Mouse (Mus musculus): Measurements from ENCODE around the gene Tmem269.

Tmem269 gene

GRCm38 (mm10) chr4:119218169-119218568 is at the start of gene Tmem269:
Tmem269 (minus strand) TSS chr4:119218217.
- no peak for DNase-seq (ENCODE audit: low read depth)

DNA sequence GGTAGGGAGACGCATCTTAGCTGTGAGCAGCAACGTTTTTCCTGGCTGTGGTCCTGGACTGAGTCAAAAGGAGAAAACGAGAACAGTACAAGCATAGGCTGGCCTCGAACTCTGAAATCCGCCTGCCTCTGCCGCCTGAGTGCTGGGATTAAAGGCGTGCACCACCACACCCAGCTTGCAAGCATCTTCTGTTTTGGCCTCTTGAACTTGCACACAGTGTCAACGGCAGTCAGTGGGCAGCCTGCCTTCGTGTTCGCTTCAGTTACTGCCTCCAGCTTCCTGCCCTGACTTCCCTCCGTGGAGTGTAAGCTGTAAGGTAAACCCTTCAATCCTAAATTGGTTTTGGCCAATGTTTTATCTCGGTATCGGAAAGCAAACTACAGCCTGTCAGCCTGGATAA is 48.6 kb upstream of the Tmem269 start:
- no peak for DNase-seq (ENCODE audit: low read depth)

DNA sequence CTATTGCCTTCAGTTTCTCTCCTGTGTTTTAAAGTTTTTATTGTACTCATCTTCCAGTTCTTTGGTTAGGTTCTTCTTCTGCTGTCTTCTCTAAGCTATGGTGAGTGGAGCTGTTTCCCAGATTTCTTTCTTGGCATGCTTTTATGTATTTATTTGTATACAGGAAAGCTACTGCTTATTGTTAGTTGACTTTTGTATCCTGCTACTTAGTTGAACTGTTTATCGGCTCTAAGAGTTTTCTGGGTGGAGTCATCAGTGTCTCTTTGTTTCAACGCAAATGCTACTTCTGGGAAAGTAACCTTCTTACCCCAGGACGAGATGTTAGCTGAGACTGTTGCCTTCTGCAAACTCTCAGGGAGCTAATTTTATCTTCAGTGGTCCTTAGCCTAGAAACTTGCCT is 45.4 kb upstream of the Tmem269 start:
- DNase-seq (ENCODE audit: low read depth) = no peak

DNA sequence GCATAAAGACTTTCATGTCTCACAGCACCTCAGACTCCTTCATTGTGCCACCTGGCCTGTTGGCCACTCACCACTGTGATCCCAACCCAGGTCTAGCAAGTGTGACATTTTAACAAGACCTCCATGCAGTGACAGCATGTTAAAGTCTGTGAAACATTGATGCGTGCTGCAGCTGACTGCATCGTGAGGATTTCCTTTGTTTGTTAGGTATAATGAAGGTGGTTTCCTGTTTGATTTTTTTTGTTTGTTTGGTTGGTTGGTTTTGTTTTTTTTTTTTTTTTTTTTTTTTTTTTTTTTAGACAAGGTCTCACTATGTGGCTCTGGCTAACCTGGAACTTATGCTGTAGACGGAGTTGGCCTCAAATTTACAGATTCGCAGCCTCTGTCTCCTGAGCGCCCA is 44.5 kb upstream of the Tmem269 start:
- no peak for DNase-seq (ENCODE audit: low read depth)

DNA sequence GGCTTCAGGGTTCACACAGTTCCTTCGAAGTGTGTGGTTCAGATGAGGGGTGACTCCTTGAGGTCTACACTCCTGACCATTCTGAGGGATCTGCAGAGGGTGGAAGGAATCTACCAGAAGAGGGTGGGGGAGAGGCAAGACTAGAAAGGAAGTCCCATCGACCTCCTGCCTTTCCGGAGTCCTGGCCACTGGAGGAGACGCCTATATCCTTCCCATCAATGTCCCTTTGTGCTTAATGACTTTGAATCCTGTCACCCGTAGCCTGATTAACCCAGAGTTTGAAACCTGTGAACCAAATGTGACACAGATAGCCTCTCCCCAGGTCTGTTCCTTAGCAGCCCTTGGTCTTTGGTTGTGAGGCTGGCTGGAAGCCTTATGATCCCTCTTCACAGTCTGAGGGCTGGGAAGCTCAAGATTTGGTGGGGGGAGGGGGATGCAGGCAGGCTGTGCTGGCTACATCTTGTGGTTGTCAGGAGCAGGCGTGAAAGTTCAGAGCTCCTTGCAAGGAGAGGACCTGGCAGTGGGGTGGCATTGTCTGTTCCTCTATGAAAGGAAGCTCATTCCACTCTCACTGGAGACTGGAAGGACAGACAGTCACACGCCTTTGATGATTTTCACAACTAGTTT is 43.2 kb upstream of the Tmem269 start:
- no peak for DNase-seq (ENCODE audit: low read depth)

DNA sequence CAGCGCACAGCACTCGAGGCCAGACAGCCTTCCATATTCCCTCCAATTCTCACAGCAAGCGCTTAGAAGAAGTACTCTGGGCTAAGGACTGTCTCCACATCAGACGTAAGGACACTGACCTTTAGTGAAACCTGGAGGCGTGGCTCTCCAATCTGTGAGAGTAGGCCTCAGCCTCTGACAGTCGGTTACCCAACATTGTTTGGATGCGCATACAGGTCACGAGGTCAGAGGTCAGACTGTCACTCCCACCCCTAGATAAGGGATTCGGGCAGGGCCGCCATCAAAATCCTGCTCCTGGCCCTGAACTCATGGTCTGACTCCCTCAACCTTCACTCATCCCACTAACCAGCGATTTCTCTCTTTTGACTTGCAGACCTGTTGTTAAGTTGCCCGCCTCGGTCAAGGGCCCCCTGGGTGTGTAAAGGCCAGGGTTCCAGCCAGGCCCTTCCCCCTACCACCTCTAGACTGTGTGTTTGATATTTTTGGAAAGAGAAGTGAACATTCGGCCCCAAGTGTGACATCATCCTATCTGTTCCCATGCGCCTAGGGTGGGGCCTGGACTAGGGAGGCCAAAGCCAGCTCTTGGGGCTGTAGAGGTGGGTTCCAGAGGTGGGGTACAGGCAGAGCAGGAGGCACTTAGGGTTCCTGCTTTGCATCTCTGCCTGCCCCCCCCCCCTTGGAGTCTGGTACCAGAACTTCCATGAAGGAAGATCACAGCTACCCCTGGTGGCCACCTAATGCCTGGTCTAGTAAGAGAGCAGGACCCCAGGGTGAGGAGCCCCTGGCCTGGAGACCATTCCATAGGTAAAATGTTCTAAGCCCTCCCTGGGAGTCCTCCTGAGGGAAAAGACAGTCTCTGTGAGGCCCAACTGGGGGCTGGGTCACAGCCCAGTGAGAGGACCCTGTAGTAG is 41.6 kb upstream of the Tmem269 start:
- DNase-seq (ENCODE audit: low read depth) = no peak

DNA sequence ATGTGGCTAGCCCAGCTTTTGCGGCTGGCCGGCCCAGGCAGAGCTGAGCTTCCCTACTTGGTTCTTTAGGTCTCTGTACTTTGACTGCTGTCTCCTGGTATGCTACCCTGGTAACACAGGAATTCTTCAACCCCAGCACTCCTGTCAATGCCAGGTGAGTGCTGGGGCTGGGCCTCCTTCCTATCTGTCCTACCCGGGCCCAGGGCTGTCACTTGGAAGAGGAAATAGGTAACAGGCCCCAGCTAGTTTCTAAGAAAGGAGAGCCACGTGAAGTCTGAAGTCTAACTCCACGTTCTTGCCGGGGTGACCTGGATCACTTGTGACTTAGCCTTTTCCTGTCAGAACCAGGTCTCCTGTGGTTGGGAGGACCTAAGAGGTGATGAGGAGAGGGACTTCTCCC is 39.1 kb upstream of the Tmem269 start:
- no peak for DNase-seq (ENCODE audit: low read depth)

- DNase-seq (ENCODE audit: low read depth) = no peak
Observed at GRCm38 (mm10) chr4:119255351-119255750, 37.3 kb upstream of the Tmem269 start, which contains the start of gene Cldn19. Cldn19 (plus strand) TSS chr4:119255414.

DNA sequence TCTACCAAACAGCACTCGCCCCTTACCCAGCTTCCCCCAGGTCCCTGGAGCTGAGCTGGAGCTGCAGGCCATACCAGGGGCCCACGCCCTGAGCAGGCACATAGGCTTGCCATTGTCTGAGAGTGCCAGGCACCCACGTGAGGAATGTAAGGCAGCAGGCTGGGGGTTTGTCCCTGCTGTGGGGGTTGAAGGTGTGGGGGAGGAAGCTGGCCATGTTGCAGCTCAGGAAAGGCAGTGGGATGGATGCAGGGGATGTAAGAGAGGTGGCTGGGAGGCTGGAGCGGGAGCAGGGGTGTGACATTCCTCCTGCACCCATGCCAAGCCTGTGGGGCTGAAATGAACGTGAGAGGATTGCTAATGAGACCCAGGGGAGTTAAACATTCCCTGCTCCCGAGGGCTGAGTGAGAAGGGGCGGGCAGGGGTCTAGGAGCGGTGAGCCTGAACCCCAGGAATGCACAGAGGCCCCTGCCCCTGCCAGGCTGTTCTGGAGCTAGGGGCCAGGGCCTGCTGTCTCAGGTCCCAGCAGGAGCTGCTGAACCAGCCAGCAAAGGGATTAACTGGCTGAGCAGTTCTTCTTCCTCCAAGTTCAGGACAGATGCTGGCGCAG is 36.1 kb upstream of the Tmem269 start:
- no peak for DNase-seq (ENCODE audit: low read depth)

GRCm38 (mm10) chr4:119252025-119252808 is 34.2 kb upstream of the Tmem269 start:
- no peak for DNase-seq (ENCODE audit: low read depth)

- no peak for DNase-seq (ENCODE audit: low read depth)
Observed at GRCm38 (mm10) chr4:119248407-119248965, 30.5 kb upstream of the Tmem269 start.

- peak; percentile 49 for DNase-seq (ENCODE audit: low read depth)
Observed at GRCm38 (mm10) chr4:119247462-119248235, 29.6 kb upstream of the Tmem269 start.

GRCm38 (mm10) chr4:119246688-119247225 is 28.7 kb upstream of the Tmem269 start:
- no peak for DNase-seq (ENCODE audit: low read depth)

DNA sequence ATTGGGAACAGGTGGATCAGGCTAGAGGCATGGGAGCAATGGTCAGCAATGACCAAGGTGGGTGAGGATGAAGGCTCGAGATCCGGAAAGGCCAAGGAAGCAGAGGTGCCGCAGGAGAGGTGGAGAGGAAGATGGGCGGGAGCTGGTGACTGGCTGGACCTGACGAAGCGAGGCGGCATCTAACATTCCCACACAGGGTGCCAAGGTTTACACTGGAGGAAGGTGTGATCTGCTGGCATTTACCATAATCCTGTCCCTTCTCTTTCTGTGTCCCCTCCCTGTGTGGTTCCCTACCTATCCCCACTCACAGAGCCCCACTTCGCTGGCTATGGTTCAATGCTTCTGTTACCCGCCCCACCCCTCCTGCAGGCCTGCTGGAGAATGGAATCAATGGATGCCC is 27.9 kb upstream of the Tmem269 start:
- DNase-seq (ENCODE audit: low read depth) = no peak

GRCm38 (mm10) chr4:119245556-119245955 is 27.5 kb upstream of the Tmem269 start:
- no peak for DNase-seq (ENCODE audit: low read depth)

DNA sequence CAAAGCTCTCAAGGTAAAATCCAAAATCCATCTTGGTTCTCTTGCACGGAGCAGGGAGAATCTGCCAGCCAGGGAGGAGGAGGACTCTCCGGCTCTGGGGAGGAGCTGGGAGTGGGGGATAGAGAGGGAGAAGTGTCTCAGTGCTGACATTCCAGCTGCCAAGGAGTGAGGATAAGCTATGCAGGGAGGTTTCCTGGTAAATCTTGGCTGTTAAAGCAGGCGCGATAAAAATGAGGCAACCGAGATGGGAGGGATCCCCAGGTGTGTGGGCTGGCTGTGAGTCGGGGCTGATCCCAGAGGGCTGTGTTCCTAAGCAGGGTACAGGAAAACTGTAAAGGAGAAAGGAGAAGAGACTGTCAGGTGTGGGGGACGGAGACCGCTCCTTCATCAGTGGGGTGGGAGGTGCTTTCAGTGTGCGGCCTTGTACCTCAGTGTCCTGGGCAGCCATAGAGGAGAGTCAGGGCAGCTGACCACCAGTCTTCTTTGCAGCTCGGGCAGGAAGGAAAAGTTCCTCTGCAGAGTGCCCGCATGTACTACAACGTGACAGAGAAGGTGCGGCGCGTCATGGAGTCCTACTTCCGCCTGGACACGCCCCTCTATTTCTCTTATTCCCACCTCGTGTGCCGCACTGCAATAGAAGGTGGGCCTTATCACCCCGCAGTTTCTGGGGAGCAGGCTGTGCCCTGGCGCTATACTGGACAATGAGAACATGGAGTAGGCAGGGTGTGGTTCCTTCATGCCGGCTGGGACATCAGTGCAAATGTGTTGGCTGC is 26.6 kb upstream of the Tmem269 start:
- no peak for DNase-seq (ENCODE audit: low read depth)

DNA sequence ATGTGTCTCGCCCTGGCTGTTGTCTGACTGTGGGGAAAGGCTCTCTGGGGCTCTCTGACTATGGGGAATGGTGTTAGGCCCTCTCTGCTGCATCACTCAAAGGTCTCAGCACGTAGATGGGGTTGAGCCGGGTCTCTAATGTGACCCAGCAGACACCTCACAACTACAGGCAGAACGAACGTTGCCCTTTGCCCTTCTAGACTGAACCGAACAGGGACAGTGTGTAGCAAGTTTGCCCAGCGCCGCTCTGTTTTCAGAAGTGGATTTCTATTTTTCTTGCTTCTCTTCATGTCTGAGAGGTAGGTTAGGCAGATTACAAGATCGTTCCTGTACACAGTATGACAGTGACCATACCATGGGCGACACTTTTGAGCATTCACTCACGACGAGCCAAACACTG is 24.6 kb upstream of the Tmem269 start:
- DNase-seq (ENCODE audit: low read depth) = no peak

- no peak for DNase-seq (ENCODE audit: low read depth)
Observed at GRCm38 (mm10) chr4:119241664-119242063, 23.6 kb upstream of the Tmem269 start.

DNA sequence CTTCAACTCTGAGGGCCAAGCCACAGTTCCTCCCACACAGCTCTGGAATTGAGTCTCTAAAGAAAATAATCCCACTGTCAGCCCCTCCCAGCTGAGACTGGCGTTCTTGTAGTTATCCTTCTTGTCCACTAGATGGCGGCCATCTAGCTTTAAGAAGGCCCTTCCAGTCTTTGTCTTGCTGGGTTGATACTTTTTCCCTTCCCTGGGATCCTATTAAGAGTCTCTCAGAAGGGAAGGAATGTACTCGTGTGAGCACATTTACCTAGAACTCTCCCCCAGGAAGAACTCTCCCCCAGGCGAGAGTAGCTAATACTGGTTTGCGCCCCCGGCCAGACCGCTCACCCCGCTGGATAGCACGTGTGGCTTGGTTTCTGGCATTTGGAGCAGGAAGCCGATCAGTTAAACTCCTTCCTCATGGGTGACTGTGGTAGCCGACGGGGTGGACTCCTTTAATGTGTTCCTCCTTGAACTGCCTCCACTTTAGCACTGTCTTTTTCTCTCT is 21.2 kb upstream of the Tmem269 start:
- peak; percentile 68 for DNase-seq (ENCODE audit: low read depth)

- DNase-seq (ENCODE audit: low read depth) = no peak
Observed at GRCm38 (mm10) chr4:119238661-119239060, 20.6 kb upstream of the Tmem269 start.

Measured in c-Kit-positive CD71-negative TER-119-negative erythroid progenitor cells, embryonic 14.5 days (primary cell).